Mouse (Mus musculus) CH12.LX (cell line): Measurements from ENCODE around the gene Atxn7. TPM values are rescaled to one million over a fixed set of nuclear protein-coding genes. Genes with fewer than 3 reads are reported as not detected.

Experiments used
- DNase-seq: peaks from one replicate; pipeline ENCODE4 v3.0.0-alpha.2; 2013; ENCODE audit errors: extremely low read depth
- H3K27ac ChIP-seq: 2 replicates; pipeline ENCODE4 v1.5.1; 2012; ENCODE audit warnings: low read depth, mild to moderate bottlenecking, control low read depth, moderate library complexity; ENCODE audit not compliant: insufficient read depth
- H3K27me3 ChIP-seq: replicated peaks from 2 replicates; pipeline ENCODE3; 2012; ENCODE audit warnings: inconsistent platforms
- H3K36me3 ChIP-seq, 2 experiments: replicated peaks in 1 of 2; 2 replicates each; pipeline versions ENCODE3 to v1.6.1; 2012; ENCODE audit warnings: inconsistent platforms in 1 of 2, low read length in 1 of 2, mild to moderate bottlenecking in 1 of 2, mixed read lengths in 1 of 2, moderate library complexity in 1 of 2; ENCODE audit not compliant: control insufficient read depth in 1 of 2, insufficient read depth in 1 of 2
- H3K4me1 ChIP-seq, 2 experiments: 2 replicates each; pipeline ENCODE4 v1.6.1; 2012; ENCODE audit warnings: inconsistent platforms in 1 of 2, moderate library complexity in 1 of 2; ENCODE audit not compliant: insufficient read depth in 2 of 2, control insufficient read depth in 1 of 2
- H3K4me2 ChIP-seq: 2 replicates; pipeline ENCODE4 v1.6.1; 2012; ENCODE audit warnings: low read depth, mild to moderate bottlenecking, control low read depth; ENCODE audit not compliant: poor library complexity, insufficient read depth, severe bottlenecking
- H3K4me3 ChIP-seq, 3 experiments: fragments of 150-350 bp in 1 of 3; sonication (generic) in 1 of 3; replicated peaks in 1 of 3; 2 replicates each; pipeline versions ENCODE3 to v1.5.1; 2011 to 2012; ENCODE audit warnings: low read depth in 2 of 3, low read length in 2 of 3, mild to moderate bottlenecking in 2 of 3, moderate library complexity in 2 of 3, control low read depth in 1 of 3, improper control_type of control experiment in 1 of 3, inconsistent platforms in 1 of 3, mixed read lengths in 1 of 3; ENCODE audit not compliant: poor library complexity in 1 of 3
- H3K79me2 ChIP-seq: replicated peaks from 2 replicates; pipeline ENCODE4 v1.6.1; 2012; ENCODE audit warnings: mild to moderate bottlenecking, moderate library complexity; ENCODE audit not compliant: control insufficient read depth, poor library complexity, insufficient read depth, severe bottlenecking; ENCODE audit errors: extremely low read depth
- H3K9ac ChIP-seq: 2 replicates; pipeline ENCODE4 v1.6.1; 2012; ENCODE audit warnings: low read depth, mild to moderate bottlenecking, control low read depth, moderate library complexity; ENCODE audit not compliant: insufficient read depth
- H3K9me3 ChIP-seq: replicated peaks from 2 replicates; pipeline ENCODE3; 2012; ENCODE audit warnings: low read length, inconsistent platforms, mixed read lengths
- BHLHE40 ChIP-seq: IDR thresholded peaks from 2 replicates; pipeline ENCODE4 v1.6.1; 2011; ENCODE audit warnings: mild to moderate bottlenecking, low read depth, low read length, improper control_type of control experiment
- CHD1 ChIP-seq: IDR thresholded peaks from 2 replicates; pipeline ENCODE4 v1.6.1; 2012; ENCODE audit warnings: low read depth, low read length, improper control_type of control experiment, inconsistent platforms
- CHD2 ChIP-seq: IDR thresholded peaks from 2 replicates; pipeline ENCODE4 v1.6.1; 2011; ENCODE audit warnings: low read length, improper control_type of control experiment
- CTCF ChIP-seq, 2 experiments: IDR thresholded peaks in 1 of 2; conservative IDR thresholded peaks in 1 of 2; 2 replicates each; pipeline ENCODE4 v1.5.1; 2011 to 2012; ENCODE audit warnings: low read depth in 2 of 2, low read length in 2 of 2, improper control_type of control experiment in 1 of 2, inconsistent platforms in 1 of 2, mild to moderate bottlenecking in 1 of 2, moderate library complexity in 1 of 2
- E2F4 ChIP-seq: IDR thresholded peaks from 2 replicates; pipeline ENCODE4 v1.6.1; 2011; ENCODE audit warnings: low read depth, low read length, improper control_type of control experiment; ENCODE audit not compliant: insufficient replicate concordance
- ELF1 ChIP-seq: IDR thresholded peaks from 2 replicates; pipeline ENCODE4 v1.6.1; 2014; ENCODE audit warnings: low read depth, mild to moderate bottlenecking, inconsistent platforms, low read length, improper control_type of control experiment
- EP300 ChIP-seq: IDR thresholded peaks from 2 replicates; pipeline ENCODE4 v1.6.1; 2011; ENCODE audit warnings: low read length, improper control_type of control experiment
- ETS1 ChIP-seq: conservative IDR thresholded peaks from 2 replicates; pipeline ENCODE4 v1.6.1; 2012; ENCODE audit warnings: low read depth, mild to moderate bottlenecking, inconsistent platforms, low read length, improper control_type of control experiment, moderate library complexity
- GABPA ChIP-seq: IDR thresholded peaks from 2 replicates; pipeline ENCODE4 v1.6.1; 2012; ENCODE audit warnings: low read depth, low read length, improper control_type of control experiment, inconsistent platforms; ENCODE audit not compliant: insufficient replicate concordance
- HCFC1 ChIP-seq: IDR thresholded peaks from 2 replicates; pipeline ENCODE4 v1.6.1; 2012; ENCODE audit warnings: low read depth, mild to moderate bottlenecking, inconsistent platforms, low read length, improper control_type of control experiment
- IRF4 ChIP-seq: IDR thresholded peaks from 2 replicates; pipeline ENCODE4 v1.6.1; 2014; ENCODE audit warnings: low read depth, mild to moderate bottlenecking, inconsistent platforms, low read length, improper control_type of control experiment
- JUN ChIP-seq: IDR thresholded peaks from 2 replicates; pipeline ENCODE4 v1.6.1; 2011; ENCODE audit warnings: low read depth, mild to moderate bottlenecking, low read length, improper control_type of control experiment, moderate library complexity; ENCODE audit not compliant: insufficient read depth
- JUND ChIP-seq: conservative IDR thresholded peaks from 2 replicates; pipeline ENCODE4 v1.6.1; 2011; ENCODE audit warnings: low read depth, low read length, improper control_type of control experiment
- KAT2A ChIP-seq: IDR thresholded peaks from 2 replicates; pipeline ENCODE4 v1.6.1; 2012; ENCODE audit warnings: low read length, improper control_type of control experiment, inconsistent platforms; ENCODE audit not compliant: insufficient replicate concordance
- MAFK ChIP-seq: IDR thresholded peaks from 2 replicates; pipeline ENCODE4 v1.6.1; 2011; ENCODE audit warnings: low read length, improper control_type of control experiment; ENCODE audit not compliant: insufficient replicate concordance
- MAX ChIP-seq: IDR thresholded peaks from 2 replicates; pipeline ENCODE4 v1.6.1; 2011; ENCODE audit warnings: low read length, improper control_type of control experiment
- MAZ ChIP-seq: IDR thresholded peaks from 2 replicates; pipeline ENCODE4 v1.6.1; 2012; ENCODE audit warnings: low read depth, mild to moderate bottlenecking, inconsistent platforms, low read length, improper control_type of control experiment, moderate library complexity
- MEF2A ChIP-seq: IDR thresholded peaks from 2 replicates; pipeline ENCODE4 v1.6.1; 2014; ENCODE audit warnings: low read depth, mild to moderate bottlenecking, inconsistent platforms, low read length, improper control_type of control experiment, borderline replicate concordance
- MXI1 ChIP-seq: IDR thresholded peaks from 2 replicates; pipeline ENCODE4 v1.6.1; 2011; ENCODE audit warnings: mild to moderate bottlenecking, low read depth, low read length, improper control_type of control experiment
- MYC ChIP-seq: IDR thresholded peaks from 2 replicates; pipeline ENCODE4 v1.6.1; 2011; ENCODE audit warnings: low read depth, mild to moderate bottlenecking, improper control_type of control experiment, low read length
- NELFE ChIP-seq: IDR thresholded peaks from 2 replicates; pipeline ENCODE4 v1.6.1; 2011; ENCODE audit warnings: low read depth, low read length, improper control_type of control experiment
- NRF1 ChIP-seq: IDR thresholded peaks from 2 replicates; pipeline ENCODE4 v1.6.1; 2014; ENCODE audit warnings: low read depth, mild to moderate bottlenecking, inconsistent platforms, low read length, improper control_type of control experiment, moderate library complexity
- PAX5 ChIP-seq: IDR thresholded peaks from 2 replicates; pipeline ENCODE4 v1.6.1; 2012; ENCODE audit warnings: low read length, inconsistent platforms, mixed read lengths
- POLR2A ChIP-seq: IDR thresholded peaks from 2 replicates; pipeline ENCODE4 v1.6.1; 2011; ENCODE audit warnings: low read depth, mild to moderate bottlenecking, improper control_type of control experiment, low read length
- POLR2AphosphoS2 ChIP-seq: IDR thresholded peaks from 2 replicates; pipeline ENCODE4 v1.6.1; 2011; ENCODE audit warnings: low read depth, low read length, improper control_type of control experiment
- RAD21 ChIP-seq: IDR thresholded peaks from 2 replicates; pipeline ENCODE4 v1.6.1; 2011; ENCODE audit warnings: low read depth, mild to moderate bottlenecking, low read length, improper control_type of control experiment, moderate library complexity
- RCOR1 ChIP-seq: conservative IDR thresholded peaks from 2 replicates; pipeline ENCODE4 v1.6.1; 2012; ENCODE audit warnings: low read depth, mild to moderate bottlenecking, inconsistent platforms, low read length, improper control_type of control experiment
- SIN3A ChIP-seq: IDR thresholded peaks from 2 replicates; pipeline ENCODE4 v1.6.1; 2012; ENCODE audit warnings: low read length, improper control_type of control experiment, inconsistent platforms
- SMC3 ChIP-seq: IDR thresholded peaks from 2 replicates; pipeline ENCODE4 v1.6.1; 2011; ENCODE audit warnings: low read depth, low read length, improper control_type of control experiment
- TBP ChIP-seq: conservative IDR thresholded peaks from 2 replicates; pipeline ENCODE4 v1.6.1; 2011; ENCODE audit warnings: low read depth, low read length, improper control_type of control experiment
- TCF12 ChIP-seq: IDR thresholded peaks from 2 replicates; pipeline ENCODE4 v1.6.1; 2014; ENCODE audit warnings: low read depth, mild to moderate bottlenecking, inconsistent platforms, low read length, improper control_type of control experiment
- UBTF ChIP-seq: IDR thresholded peaks from 2 replicates; pipeline ENCODE4 v1.6.1; 2012; ENCODE audit warnings: low read depth, mild to moderate bottlenecking, inconsistent platforms, low read length, improper control_type of control experiment, moderate library complexity
- USF1 ChIP-seq: IDR thresholded peaks from 2 replicates; pipeline ENCODE4 v1.6.1; 2014; ENCODE audit warnings: low read depth, mild to moderate bottlenecking, inconsistent platforms, low read length, improper control_type of control experiment
- USF2 ChIP-seq: conservative IDR thresholded peaks from 2 replicates; pipeline ENCODE4 v1.6.1; 2011; ENCODE audit warnings: low read depth, low read length, improper control_type of control experiment
- ZC3H11A ChIP-seq: IDR thresholded peaks from 2 replicates; pipeline ENCODE4 v1.6.1; 2012; ENCODE audit warnings: low read depth, mild to moderate bottlenecking, inconsistent platforms, low read length, improper control_type of control experiment
- ZKSCAN1 ChIP-seq: IDR thresholded peaks from 2 replicates; pipeline ENCODE4 v1.6.1; 2012; ENCODE audit warnings: low read depth, inconsistent platforms, low read length, improper control_type of control experiment, borderline replicate concordance
- ZMIZ1 ChIP-seq: IDR thresholded peaks from 2 replicates; pipeline ENCODE4 v1.6.1; 2012; ENCODE audit warnings: low read depth, mild to moderate bottlenecking, inconsistent platforms, low read length, improper control_type of control experiment
- ZNF384 ChIP-seq: IDR thresholded peaks from 2 replicates; pipeline ENCODE4 v1.6.1; 2012; ENCODE audit warnings: low read depth, low read length, improper control_type of control experiment, inconsistent platforms
- dilution Hi-C: fragments of 300-500 bp; cut with MboI; formaldehyde crosslinking; loops from 2 replicates; pipeline ENCODE4 v1.14.3; 2020; ENCODE audit warnings: low sequenced_read_pairs; ENCODE audit not compliant: extremely low pct_unique_long_range_greater_than_20kb, extremely low pct_ligation_motif_present
- in situ Hi-C: fragments of 300-500 bp; cut with MboI; formaldehyde crosslinking; loops from 3 replicates; pipeline ENCODE4 v1.14.3; 2019; ENCODE audit warnings: low sequenced_read_pairs, low pct_ligation_motif_present, low pct_unique_long_range_greater_than_20kb, mixed read lengths
- polyA plus RNA-seq: library from polyadenylated mRNA; unstranded; fragments of >175 nt; gene quantifications from 2 replicates; pipeline ENCODE4 v1.2.1, GENCODE M21; 2012; ENCODE audit warnings: low read depth; ENCODE audit not compliant: insufficient read length
- total RNA-seq, 2 experiments: library from RNA; depleted of rRNA; stranded (reverse); fragments of 300-350 nt in 1 of 2; fragments of >200 nt in 1 of 2; gene quantifications; 2 replicates each; pipeline ENCODE4 v1.2.3; 2012 to 2014

Atxn7 gene
- total and polyA plus RNA-seq, 3 experiments = 2.1 to 6.6 (median 2.3) TPM

GRCm38 (mm10) chr14:14068553-14068952 is 107.3 kb downstream of the Atxn7 start:
- in situ Hi-C loops = no loop called here
- H3K27ac ChIP-seq = peak overlapping the region; percentile 50

GRCm38 (mm10) chr14:14070541-14071315 is 109.5 kb downstream of the Atxn7 start:
- Histone ChIP-seq H3K27ac (no peak overlapping the region), H3K9me3 (no peaks in the 10 kb centered on the region), H3K9ac (no peak overlapping the region), H3K36me3 (peaks cover 0 to 22% of the 10 kb centered on the region in 2 experiments), H3K4me3 (no peak overlapping the region), H3K27me3 (no peaks in the 10 kb centered on the region), H3K4me2 (no peak overlapping the region), H3K79me2 (no peaks in the 10 kb centered on the region), H3K4me1 (peaks cover 5 to 31% of the 10 kb centered on the region in 2 experiments; a peak in 3 of 4 replicates)
- no peak for DNase-seq
- in situ Hi-C loops (no loop called here), dilution Hi-C loops (no loop called here)
- TF ChIP-seq KAT2A (no peak), MXI1 (no peak), MEF2A (no peak), E2F4 (no peak), ETS1 (no peak), ZKSCAN1 (no peak), UBTF (no peak), RAD21 (no peak), CHD2 (no peak), USF1 (no peak), MAZ (no peak), ELF1 (no peak), MYC (no peak), CTCF (conservative IDR thresholded peaks at IDR 0.05 in 1 of 2, IDR thresholded peaks at IDR 0.05 in 1 of 2; ENCODE audit: low read depth in 2 of 2, low read length in 2 of 2) (no peak; a peak in 1 of 4 replicates)

More at GRCm38 (mm10) chr14:14068553-14068952, 107.3 kb downstream of the Atxn7 start:
- peak overlapping the region; percentile 54; the same call in 1 of the 2 replicates for H3K9ac ChIP-seq
- dilution Hi-C loops = no loop called here
- H3K79me2 ChIP-seq = no peaks in the 10 kb centered on the region
- peaks cover 8 to 50% of the 10 kb centered on the region in 2 experiments; a peak in 3 of 4 replicates for H3K4me1 ChIP-seq
- no peaks in the 10 kb centered on the region for H3K27me3 ChIP-seq
- peak overlapping the region in 1 of 3 experiments; percentile 23 for H3K4me3 ChIP-seq
- H3K9me3 ChIP-seq = no peaks in the 10 kb centered on the region
- H3K4me2 ChIP-seq = peak overlapping the region; percentile 87
- H3K36me3 ChIP-seq = peaks cover 0 to 22% of the 10 kb centered on the region in 2 experiments
- peak; percentile 87 for TF ChIP-seq MEF2A
- TF ChIP-seq SIN3A = no peak
- no peak for TF ChIP-seq ZMIZ1
- peak; percentile 17; the same call in 1 of the 2 replicates for TF ChIP-seq JUN
- peak; percentile 86 for TF ChIP-seq IRF4
- TF ChIP-seq ETS1 = peak; percentile 42; the same call in 1 of the 2 replicates
- peak; percentile 65; the same call in 1 of the 2 replicates for TF ChIP-seq RCOR1
- peak; percentile 49; the same call in 1 of the 2 replicates for TF ChIP-seq CHD1
- TF ChIP-seq CHD2 = no peak
- no peak for TF ChIP-seq MAZ
- TF ChIP-seq TCF12 = 0 out of 2 replicates have a peak, but pooled peaks have one; percentile 13
- TF ChIP-seq ZNF384 = no peak
- TF ChIP-seq RAD21 = no peak
- TF ChIP-seq BHLHE40 = peak; percentile 9; the same call in 1 of the 2 replicates
- peak; percentile 58 for TF ChIP-seq EP300
- no peak for TF ChIP-seq NELFE
- no peak for TF ChIP-seq GABPA
- no peak for TF ChIP-seq POLR2A
- TF ChIP-seq E2F4 = no peak
- no peak for TF ChIP-seq ELF1
- TF ChIP-seq POLR2AphosphoS2 = no peak
- no peak for TF ChIP-seq ZKSCAN1
- TF ChIP-seq HCFC1 = no peak
- no peak for TF ChIP-seq MYC
- TF ChIP-seq JUND = peak; percentile 51; the same call in 1 of the 2 replicates
- TF ChIP-seq USF1 = no peak
- no peak for TF ChIP-seq SMC3
- TF ChIP-seq KAT2A = no peak
- no peak for TF ChIP-seq MAX
- no peak for TF ChIP-seq UBTF
- TF ChIP-seq CTCF (conservative IDR thresholded peaks at IDR 0.05 in 1 of 2, IDR thresholded peaks at IDR 0.05 in 1 of 2; ENCODE audit: low read depth in 2 of 2, low read length in 2 of 2) = no peak
- peak; percentile 41; the same call in 1 of the 2 replicates for TF ChIP-seq MAFK
- no peak for TF ChIP-seq ZC3H11A
- no peak for TF ChIP-seq TBP
- TF ChIP-seq MXI1 = no peak
- TF ChIP-seq USF2 = no peak
- TF ChIP-seq PAX5 = no peak
- TF ChIP-seq NRF1 = no peak
- TF ChIP-seq, all 38 proteins: peak for 11
- DNase-seq = peak; percentile 38
